Mouse (Mus musculus) testis, adult 10 weeks (tissue): ENCODE measurements around the gene Dennd4a. TPM values are rescaled to one million over a fixed set of nuclear protein-coding genes. Genes with fewer than 3 reads are reported as not detected.

Experiments
- polyA plus RNA-seq: library from polyadenylated mRNA; stranded (reverse); fragments of 350-450 nt; fragmentation: Illumina TruSeq; extraction: RNeasy Lipid Tissue Mini Kit (QIAGEN cat#74804); gene quantifications from one replicate; pipeline ENCODE4 v1.2.3, GENCODE M21; 2014; ENCODE audit warnings: low read depth, low replicate concordance

Gene Dennd4a
- polyA plus RNA-seq: 30.1 TPM

DNA sequence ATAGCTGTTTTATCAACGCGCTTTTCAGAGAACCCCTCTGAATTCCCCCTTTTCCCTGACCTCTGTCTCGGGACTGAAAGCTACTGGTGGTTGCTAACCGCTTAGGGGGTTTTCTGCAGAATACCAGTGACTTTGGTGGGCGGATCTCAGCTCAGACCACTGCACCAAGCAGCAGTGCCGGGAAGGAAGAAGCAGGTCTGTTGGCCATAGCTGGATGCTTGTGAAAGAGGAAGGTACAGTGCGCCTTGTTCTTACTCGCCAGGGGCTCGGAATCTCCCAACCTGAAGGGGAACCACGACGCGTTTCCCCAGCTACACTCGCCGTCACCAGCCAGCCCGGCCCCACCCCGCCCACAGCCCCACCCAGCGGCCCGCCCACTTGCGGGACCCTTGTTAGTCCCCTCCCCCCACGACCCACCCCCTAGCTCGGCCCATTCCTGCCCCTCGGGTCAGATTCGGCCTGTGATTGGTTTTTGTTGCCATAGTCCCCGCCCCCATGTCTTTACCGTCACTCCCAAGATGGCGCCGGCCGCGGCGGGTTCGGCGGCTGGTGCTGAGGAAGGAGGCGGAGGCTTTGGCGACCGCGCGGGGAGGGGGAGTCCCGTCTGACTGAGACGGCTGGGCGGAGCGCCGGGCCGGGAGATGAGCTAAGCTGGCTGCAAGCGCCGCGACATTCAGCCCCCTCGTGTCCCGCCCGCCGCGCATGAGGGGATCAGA is at the start of gene Dennd4a:
TSS of gene Dennd4a (plus strand) at position 519 of the 716 bp plus-strand sequence.

DNA sequence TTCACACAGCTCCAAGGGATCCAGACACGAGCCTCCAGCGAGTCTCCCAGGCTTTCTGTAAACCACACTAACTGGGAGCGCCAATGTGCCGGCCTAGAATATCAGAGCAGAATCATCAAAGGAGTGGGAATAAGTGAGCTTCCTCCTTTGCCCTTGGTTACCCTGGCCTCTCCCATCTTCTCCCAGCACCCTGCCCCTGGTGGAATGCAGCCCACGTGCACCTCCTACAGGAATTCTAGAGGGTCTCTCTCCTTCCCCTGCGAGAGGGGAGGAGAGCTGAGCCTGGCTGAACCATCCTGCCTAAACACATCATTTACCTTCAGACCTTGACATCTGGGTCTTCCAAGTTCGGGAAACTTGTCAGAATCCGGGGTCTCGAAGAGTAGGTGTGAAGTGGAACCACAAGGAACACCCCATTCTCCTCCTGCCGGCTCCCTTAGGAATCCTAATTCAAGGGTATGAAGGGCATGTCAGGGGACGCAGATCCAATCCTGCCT is 140.1 kb downstream of the Dennd4a start, which contains the start of gene Slc24a1:
TSS of gene Slc24a1 (minus strand) at position 447 of the 497 bp plus-strand sequence.

DNA sequence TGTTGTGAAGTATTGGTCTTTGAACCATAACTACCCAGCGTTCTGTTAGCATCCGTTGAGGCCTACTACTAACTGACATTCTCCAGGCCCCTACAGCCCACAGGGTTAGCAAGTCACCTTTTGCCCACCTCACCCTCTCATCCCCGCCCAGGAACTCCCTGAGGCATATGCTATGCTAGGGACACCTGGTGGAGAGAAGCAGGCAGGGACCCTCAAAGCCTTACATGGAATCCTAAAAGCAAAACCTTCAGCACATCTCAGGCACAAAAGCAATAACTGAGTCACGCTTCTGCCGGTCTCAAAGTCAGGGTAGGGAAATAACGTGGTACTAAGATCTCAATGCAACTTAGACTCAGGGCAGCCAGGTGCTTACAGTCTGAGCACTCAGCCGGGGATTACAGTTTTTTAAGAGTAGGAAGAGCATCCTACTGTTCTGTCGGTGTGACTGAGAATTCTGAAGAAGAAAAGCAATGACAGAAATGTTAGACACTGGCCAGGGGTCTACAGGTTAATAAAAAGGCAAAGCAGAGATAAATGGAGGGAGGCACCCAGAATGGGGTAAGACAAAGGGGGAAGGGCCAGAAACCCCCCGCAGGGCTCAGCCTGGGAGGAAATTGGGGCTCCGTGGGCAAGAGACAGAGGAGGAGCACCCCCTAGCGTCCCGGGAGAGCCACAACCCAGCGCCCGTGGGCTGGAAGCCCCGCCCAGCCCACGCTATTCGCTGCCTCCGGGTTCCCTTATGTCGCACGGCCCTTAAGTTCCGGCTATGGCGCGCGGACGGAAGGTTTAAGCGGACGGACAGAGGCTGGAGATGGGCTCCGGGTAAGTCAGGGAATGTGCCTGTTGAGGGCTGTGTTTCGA is 149.2 kb downstream of the Dennd4a start, which contains the start of gene Ints14:
TSS of gene Ints14 (plus strand) at position 789 of the 861 bp plus-strand sequence.

Other genes with a start within 250 kb of the Dennd4a start
- 525 TPM for gene Rab11a, start 73.6 kb upstream of the Dennd4a start, polyA plus RNA-seq
- 0.59 TPM for gene Slc24a1, start 140.3 kb downstream of the Dennd4a start, polyA plus RNA-seq
- 22.7 TPM for gene Ints14, start 149.6 kb downstream of the Dennd4a start, polyA plus RNA-seq
- 65.3 TPM for gene Hacd3, start 210.4 kb downstream of the Dennd4a start, polyA plus RNA-seq
- 170 TPM for gene Dpp8, start 221.1 kb downstream of the Dennd4a start, polyA plus RNA-seq